Mouse (Mus musculus): Measurements from ENCODE around the gene Olfr212. TPM values are rescaled to one million over a fixed set of nuclear protein-coding genes. Genes with fewer than 3 reads are reported as not detected.

Olfr212 gene
- polyA plus RNA-seq (2014; fragmentation: Illumina TruSeq; extraction: RNeasy Lipid Tissue Mini Kit (QIAGEN cat#74804); ENCODE audit: low read depth, low replicate concordance): not detected

GRCm38 (mm10) chr6:116506302-116507003 lies at the start of gene Olfr212:
TSS of gene Olfr212 (plus strand) at chr6:116506516.

GRCm38 (mm10) chr6:116460544-116461283 lies 45.6 kb upstream of the Olfr212 start, which contains the start of gene Alox5:
TSS of gene Alox5 (minus strand) at chr6:116461178.

GRCm38 (mm10) chr6:116488791-116489190 lies 17.5 kb upstream of the Olfr212 start, which contains the start of gene Olfr211:
TSS of gene Olfr211 (plus strand) at chr6:116489091.

GRCm38 (mm10) chr6:116538156-116538555 lies 31.8 kb downstream of the Olfr212 start, which contains the start of gene Olfr213:
TSS of gene Olfr213 (plus strand) at chr6:116538456.

GRCm38 (mm10) chr6:116550841-116551240 lies 44.5 kb downstream of the Olfr212 start, which contains the start of gene Gm5580:
TSS of gene Gm5580 (plus strand) at chr6:116551141.

GRCm38 (mm10) chr6:116553935-116554334 lies 47.6 kb downstream of the Olfr212 start, which contains the start of gene Olfr214:
TSS of gene Olfr214 (plus strand) at chr6:116554235.

Other genes with a start within 250 kb of the Olfr212 start
- 2.5 TPM for gene Zfand4, start 242.3 kb upstream of the Olfr212 start, polyA plus RNA-seq (2014; fragmentation: Illumina TruSeq; extraction: RNeasy Lipid Tissue Mini Kit (QIAGEN cat#74804); ENCODE audit: low read depth, low replicate concordance)
- 141 TPM for gene March8, start 168.5 kb upstream of the Olfr212 start, polyA plus RNA-seq (2014; fragmentation: Illumina TruSeq; extraction: RNeasy Lipid Tissue Mini Kit (QIAGEN cat#74804); ENCODE audit: low read depth, low replicate concordance)
- gene Alox5, start 45.3 kb upstream of the Olfr212 start, polyA plus RNA-seq (2014; fragmentation: Illumina TruSeq; extraction: RNeasy Lipid Tissue Mini Kit (QIAGEN cat#74804); ENCODE audit: low read depth, low replicate concordance): 0.52 TPM
- gene Olfr211, start 17.4 kb upstream of the Olfr212 start, polyA plus RNA-seq (2014; fragmentation: Illumina TruSeq; extraction: RNeasy Lipid Tissue Mini Kit (QIAGEN cat#74804); ENCODE audit: low read depth, low replicate concordance): not detected
- gene Olfr213, start 31.9 kb downstream of the Olfr212 start, polyA plus RNA-seq (2014; fragmentation: Illumina TruSeq; extraction: RNeasy Lipid Tissue Mini Kit (QIAGEN cat#74804); ENCODE audit: low read depth, low replicate concordance): not detected
- gene Gm5580, start 44.6 kb downstream of the Olfr212 start, polyA plus RNA-seq (2014; fragmentation: Illumina TruSeq; extraction: RNeasy Lipid Tissue Mini Kit (QIAGEN cat#74804); ENCODE audit: low read depth, low replicate concordance): not detected
- not detected for gene Olfr214, start 47.7 kb downstream of the Olfr212 start, polyA plus RNA-seq (2014; fragmentation: Illumina TruSeq; extraction: RNeasy Lipid Tissue Mini Kit (QIAGEN cat#74804); ENCODE audit: low read depth, low replicate concordance)
- not detected for gene Olfr215, start 77.7 kb downstream of the Olfr212 start, polyA plus RNA-seq (2014; fragmentation: Illumina TruSeq; extraction: RNeasy Lipid Tissue Mini Kit (QIAGEN cat#74804); ENCODE audit: low read depth, low replicate concordance)
- gene Zfp422, start 122.5 kb downstream of the Olfr212 start, polyA plus RNA-seq (2014; fragmentation: Illumina TruSeq; extraction: RNeasy Lipid Tissue Mini Kit (QIAGEN cat#74804); ENCODE audit: low read depth, low replicate concordance): 51.3 TPM
- gene Depp1, start 144.1 kb downstream of the Olfr212 start, polyA plus RNA-seq (2014; fragmentation: Illumina TruSeq; extraction: RNeasy Lipid Tissue Mini Kit (QIAGEN cat#74804); ENCODE audit: low read depth, low replicate concordance): 0.64 TPM
- 3.0 TPM for gene Rassf4, start 167.4 kb downstream of the Olfr212 start, polyA plus RNA-seq (2014; fragmentation: Illumina TruSeq; extraction: RNeasy Lipid Tissue Mini Kit (QIAGEN cat#74804); ENCODE audit: low read depth, low replicate concordance)
- gene Tmem72, start 210.4 kb downstream of the Olfr212 start, polyA plus RNA-seq (2014; fragmentation: Illumina TruSeq; extraction: RNeasy Lipid Tissue Mini Kit (QIAGEN cat#74804); ENCODE audit: low read depth, low replicate concordance): 0.06 TPM

All from adrenal gland, adult 10 weeks (tissue).